Mouse (Mus musculus): ENCODE data around the gene Hecw2.

Gene Hecw2

GRCm38 (mm10) chr1:53889806-53890205 lies 305.2 kb downstream of the Hecw2 start:
- DNase-seq (ENCODE audit: low spot score), result no peak

- no peak for DNase-seq (ENCODE audit: low spot score)
Measured at GRCm38 (mm10) chr1:53882480-53882879, 312.5 kb downstream of the Hecw2 start.

GRCm38 (mm10) chr1:53875919-53876318 lies 319.0 kb downstream of the Hecw2 start:
- DNase-seq (ENCODE audit: low spot score), result no peak

- no peak for DNase-seq (ENCODE audit: low spot score)
Measured at GRCm38 (mm10) chr1:53867316-53867715, 327.7 kb downstream of the Hecw2 start.

DNA sequence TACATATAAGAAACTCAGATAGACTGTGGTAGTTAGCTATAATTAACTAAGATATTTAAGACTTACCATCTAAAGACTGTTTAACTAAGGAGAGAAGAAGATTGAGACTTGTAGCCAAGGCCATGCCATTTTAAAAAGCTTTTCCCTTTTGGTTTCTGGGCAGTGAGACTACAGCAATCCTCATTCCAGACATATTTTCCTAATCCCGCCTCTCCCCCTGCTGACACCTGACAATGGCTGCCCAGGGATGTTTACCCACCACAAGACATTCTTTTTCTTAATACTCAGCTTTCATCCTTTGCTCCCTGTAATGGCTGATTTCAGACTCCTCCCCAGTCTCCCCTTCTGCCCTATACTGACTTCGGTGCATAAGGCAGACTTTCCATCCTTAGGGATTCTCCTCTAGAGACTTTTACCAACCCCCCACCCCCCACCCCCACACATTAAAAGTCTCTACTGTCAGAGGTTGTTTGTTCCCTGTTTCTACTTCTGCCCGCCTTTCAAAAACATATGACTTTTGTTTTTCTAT lies 328.5 kb downstream of the Hecw2 start:
- DNase-seq (ENCODE audit: low spot score), result no peak

DNA sequence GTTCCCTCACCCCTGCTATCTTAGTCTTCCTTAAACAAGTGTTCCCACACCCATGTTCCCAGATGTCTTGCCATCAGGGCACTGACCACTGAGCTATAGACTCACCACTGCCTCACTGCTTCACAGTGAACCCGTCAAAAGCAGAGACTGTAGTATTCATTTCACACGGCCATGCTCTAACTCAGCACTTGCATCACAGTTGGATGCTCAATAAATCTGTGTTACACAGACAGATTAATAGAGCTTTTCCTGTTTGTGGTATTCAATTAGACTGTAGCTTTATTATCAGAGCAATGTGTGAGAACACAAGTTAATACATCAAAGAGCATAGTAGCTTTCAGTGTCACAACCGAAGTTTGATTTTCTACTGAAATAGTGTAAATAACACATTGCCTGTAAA lies 330.9 kb downstream of the Hecw2 start:
- no peak for DNase-seq (ENCODE audit: low spot score)

GRCm38 (mm10) chr1:53860611-53861010 lies 334.4 kb downstream of the Hecw2 start:
- no peak for DNase-seq (ENCODE audit: low spot score)

GRCm38 (mm10) chr1:53859175-53859574 lies 335.8 kb downstream of the Hecw2 start:
- no peak for DNase-seq (ENCODE audit: low spot score)

- no peak for DNase-seq (ENCODE audit: low spot score)
Measured at GRCm38 (mm10) chr1:53856501-53857103, 338.4 kb downstream of the Hecw2 start.

DNA sequence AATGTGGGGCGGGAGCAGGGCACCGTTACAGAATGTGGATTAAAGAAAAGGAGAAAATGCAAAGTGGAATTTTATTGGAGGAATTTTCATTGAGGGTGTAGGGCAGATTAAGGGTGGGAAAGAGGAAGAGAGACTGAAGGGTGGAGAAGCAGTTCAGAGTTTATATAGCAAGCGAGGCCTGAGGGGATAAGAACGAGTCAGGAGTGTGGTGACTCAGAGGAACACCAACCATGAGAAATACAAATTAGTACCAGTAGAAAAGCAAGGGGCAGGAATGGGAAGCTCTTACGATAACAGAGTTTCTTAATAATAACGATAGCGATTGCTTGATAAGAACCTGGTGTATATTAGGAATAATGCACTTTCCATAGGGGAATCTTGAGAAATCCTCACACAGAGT lies 339.2 kb downstream of the Hecw2 start:
- no peak for DNase-seq (ENCODE audit: low spot score)

DNA sequence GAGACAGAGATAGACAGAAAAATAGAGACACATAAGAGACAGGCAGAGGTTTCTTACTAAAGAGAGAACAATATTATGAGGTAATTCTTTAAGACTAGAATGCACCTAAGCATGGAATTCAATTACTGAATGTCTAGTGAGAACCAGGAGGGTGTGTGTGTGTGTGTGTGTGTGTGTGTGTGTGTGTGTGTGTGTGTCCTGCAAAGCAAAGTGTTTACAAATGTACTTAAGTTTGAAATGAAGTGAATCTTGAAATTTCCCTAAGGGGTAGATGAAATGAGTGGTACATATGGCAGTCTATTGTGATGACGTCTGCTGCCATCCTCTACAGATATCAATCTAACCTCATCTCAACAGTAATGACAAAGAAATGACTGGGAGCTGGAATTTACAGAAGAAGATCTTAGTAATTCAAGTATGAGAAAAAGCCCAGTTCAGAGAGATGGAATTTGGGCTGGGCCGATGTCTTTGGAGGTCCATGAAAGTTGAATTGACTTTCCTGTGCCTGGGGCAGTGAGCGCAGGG lies 342.8 kb downstream of the Hecw2 start:
- no peak for DNase-seq (ENCODE audit: low spot score)

GRCm38 (mm10) chr1:53851334-53851733 lies 343.6 kb downstream of the Hecw2 start:
- no peak for DNase-seq (ENCODE audit: low spot score)

- no peak for DNase-seq (ENCODE audit: low spot score)
Measured at GRCm38 (mm10) chr1:53850891-53851290, 344.1 kb downstream of the Hecw2 start.

GRCm38 (mm10) chr1:53846665-53847237 lies 348.2 kb downstream of the Hecw2 start:
- DNase-seq (ENCODE audit: low spot score), result no peak

DNA sequence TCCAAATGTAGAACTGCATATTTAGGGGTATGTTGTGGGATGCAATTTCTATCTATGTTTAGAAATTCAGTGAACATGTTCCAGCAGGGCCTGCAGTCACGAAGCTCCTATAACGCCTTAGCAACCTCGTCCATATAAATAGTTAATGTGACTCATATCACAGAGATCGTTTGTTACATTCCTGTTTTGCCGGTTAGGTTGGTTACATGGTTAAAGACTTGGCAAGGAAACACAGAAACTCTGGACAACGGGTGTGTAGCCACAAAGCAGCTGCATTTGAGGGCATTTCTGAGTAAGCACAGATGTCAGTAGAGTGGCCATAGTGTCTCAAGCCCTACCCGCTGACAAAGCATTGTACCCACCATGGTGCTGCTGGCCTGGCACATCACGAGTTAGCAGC lies 349.1 kb downstream of the Hecw2 start:
- peak; percentile 37 for DNase-seq (ENCODE audit: low spot score)

DNA sequence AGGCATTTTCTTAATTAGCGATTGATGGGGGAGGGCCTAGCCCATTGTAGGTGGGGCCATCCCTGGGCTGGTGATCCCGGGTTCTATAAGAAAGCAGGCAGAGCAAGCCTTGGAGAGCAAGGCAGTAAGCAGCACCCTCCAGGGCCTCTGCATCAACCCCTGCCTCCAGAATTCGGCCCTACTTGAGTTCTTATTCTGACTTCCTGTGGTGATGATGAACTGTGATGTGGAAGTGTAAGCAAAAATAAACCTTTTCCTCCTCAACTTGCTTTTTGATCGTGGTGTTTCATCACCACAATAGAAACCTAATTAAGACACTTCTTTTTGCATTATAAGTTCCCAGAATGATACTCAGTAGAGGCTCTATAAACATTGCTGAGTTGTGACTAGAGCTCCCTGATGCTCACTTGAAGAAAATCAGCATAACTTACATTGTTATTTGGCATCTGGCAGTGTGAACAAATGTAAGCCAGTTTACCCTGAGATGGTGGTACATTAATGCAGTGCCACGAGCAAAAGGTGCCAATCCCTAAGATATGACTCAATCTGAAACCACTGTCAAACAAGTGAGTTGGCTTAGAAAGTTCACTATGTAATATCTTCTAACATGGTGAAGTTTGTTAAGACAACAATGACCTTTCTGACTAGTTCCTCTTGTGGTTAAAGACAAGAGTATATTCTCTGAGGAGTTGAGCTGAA lies 349.9 kb downstream of the Hecw2 start:
- no peak for DNase-seq (ENCODE audit: low spot score)

DNA sequence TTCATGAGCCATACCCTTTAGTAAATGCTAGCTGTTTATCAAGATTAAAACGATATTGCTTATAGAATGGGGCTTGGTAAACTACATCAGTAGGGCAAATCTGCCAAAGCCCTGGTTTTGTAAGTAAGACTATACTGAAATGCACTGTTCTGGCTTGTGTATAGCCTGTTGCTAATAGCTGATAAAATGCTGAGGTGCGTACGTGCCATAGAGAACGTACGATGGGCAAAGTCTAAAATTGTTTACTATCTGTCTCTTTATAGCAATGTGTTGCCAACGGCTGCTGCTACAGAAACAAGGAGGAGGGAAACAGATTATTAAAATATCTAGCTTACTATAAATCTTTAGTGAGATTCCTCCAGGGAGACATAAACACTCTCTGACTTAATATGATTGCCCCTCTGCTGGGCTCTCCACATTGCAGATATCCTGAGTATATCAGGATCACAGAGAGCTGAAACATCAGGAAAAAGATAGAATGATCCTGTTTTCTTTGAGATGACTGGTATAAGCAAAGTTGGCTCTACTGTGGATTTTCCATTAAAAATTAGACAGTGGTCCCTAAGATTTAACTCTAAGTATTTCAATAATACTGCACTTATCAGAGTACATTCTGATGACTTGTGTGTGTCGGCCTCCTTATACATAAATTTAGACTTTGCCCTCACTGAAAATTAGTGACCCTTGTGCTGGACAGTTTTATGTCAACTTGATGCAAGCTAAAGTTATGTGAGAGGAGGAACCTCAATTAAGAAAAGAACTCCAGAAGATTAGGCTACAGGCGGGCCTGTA lies 350.6 kb downstream of the Hecw2 start:
- DNase-seq (ENCODE audit: low spot score), result no peak

DNA sequence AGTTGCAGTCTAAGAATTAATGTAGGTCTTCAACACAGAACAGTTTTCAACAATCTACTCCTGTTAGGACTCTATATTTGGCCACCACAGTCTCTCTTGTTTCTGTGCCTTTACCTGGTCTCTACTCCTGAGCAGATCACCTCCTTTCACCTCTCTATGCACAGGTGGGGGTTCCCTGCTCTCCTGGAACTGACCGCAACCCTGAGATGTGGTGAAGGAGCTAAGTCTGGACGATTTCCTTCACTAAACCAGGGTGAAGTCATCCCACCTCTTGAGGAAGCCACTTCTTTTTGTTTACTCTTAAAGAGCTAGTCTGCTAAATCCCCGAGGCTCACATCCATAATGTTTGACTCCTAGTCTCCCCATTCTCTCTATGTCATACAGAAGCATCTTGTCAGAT lies 351.9 kb downstream of the Hecw2 start:
- DNase-seq (ENCODE audit: low spot score), result no peak

DNA sequence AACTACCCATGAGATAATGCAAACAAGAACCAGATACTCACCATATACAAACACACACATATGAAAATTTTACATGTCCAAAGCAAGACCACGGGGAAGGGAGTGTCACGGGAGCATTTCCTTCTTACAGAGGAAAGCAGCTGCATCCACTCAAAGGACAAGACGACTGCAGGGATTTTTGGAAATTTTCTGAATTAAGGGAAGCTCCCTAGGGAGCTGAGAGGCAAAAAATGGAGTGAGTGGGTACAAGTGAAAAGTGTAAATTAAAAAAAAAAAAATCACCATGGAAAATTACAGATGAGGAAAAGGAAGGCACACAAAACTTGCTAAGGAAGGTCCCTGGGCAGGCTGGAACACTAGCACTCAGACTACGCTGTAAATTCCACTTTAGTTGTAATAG lies 353.9 kb downstream of the Hecw2 start:
- no peak for DNase-seq (ENCODE audit: low spot score)

GRCm38 (mm10) chr1:53839392-53839791 lies 355.6 kb downstream of the Hecw2 start:
- no peak for DNase-seq (ENCODE audit: low spot score)

GRCm38 (mm10) chr1:53838182-53838859 lies 356.6 kb downstream of the Hecw2 start:
- no peak for DNase-seq (ENCODE audit: low spot score)

- DNase-seq (ENCODE audit: low spot score), result no peak
Measured at GRCm38 (mm10) chr1:53830286-53830685, 364.7 kb downstream of the Hecw2 start.
